Mouse (Mus musculus): Measurements from ENCODE around the gene Morn5. TPM values are rescaled to one million over a fixed set of nuclear protein-coding genes. Genes with fewer than 3 reads are reported as not detected.

The Morn5 gene
- polyA plus RNA-seq, 1 experiment from 2014 or later = 1.3 TPM

DNA sequence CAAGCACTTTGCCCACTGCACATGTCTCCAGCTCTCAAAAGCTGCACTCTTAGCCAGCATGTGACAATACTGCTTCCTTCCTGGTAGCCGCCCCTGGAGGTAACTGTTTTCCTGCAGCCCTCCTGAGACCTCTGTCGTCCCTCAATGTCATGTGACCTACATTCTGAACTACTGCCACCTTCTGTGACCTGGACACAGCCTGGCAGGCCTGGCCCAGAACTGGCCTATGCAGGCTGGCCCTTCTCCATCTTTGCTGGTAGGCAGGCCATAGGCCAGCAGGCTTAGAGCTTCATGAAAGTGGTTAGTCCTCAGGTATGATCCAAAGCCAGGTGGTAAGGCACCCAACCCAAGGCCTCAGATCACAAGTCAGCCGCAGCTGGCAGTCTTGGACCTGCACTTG, 24.5 kb downstream of the Morn5 start:
- Histone ChIP-seq H3K27ac (replicated peaks) (no peak overlapping the region), H3K4me1 (peaks cover 12% of the 10 kb centered on the region), H3K4me3 (replicated peaks) (no peak overlapping the region), H3K9ac (replicated peaks) (no peak overlapping the region), H3K27me3 (replicated peaks) (no peaks in the 10 kb centered on the region), H3K36me3 (no peaks in the 10 kb centered on the region), H3K4me2 (no peak overlapping the region), H3K9me3 (replicated peaks) (no peaks in the 10 kb centered on the region)
- WGBS = 58% methylated on average over 3 of the region's 3 CpGs
- no peak for ATAC-seq (ENCODE audit: low FRiP score)

DNA sequence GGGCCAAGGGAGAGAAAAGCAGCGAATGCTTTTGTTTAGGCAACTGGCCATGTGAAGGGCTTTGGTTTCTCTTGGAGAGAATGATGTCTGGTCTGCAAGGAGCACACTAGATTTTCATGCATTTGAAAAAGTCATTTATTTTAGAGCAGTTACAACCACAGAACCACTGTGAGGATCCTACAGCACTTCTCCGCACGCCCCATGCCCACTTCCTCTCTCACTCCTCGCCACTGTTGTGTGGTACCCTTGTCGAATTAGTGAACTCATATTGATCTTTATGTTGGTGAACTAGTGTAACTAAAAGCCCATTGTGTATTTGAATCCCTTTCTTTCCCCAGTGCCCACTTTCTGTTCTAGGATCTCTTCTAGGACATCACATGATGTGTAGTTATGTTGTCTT, 26.0 kb downstream of the Morn5 start:
- Histone ChIP-seq H3K9ac (replicated peaks) (no peak overlapping the region), H3K27ac (replicated peaks) (no peak overlapping the region), H3K36me3 (no peaks in the 10 kb centered on the region), H3K4me2 (no peak overlapping the region), H3K4me3 (replicated peaks) (no peak overlapping the region), H3K27me3 (replicated peaks) (no peaks in the 10 kb centered on the region), H3K4me1 (peaks cover 12% of the 10 kb centered on the region), H3K9me3 (replicated peaks) (no peaks in the 10 kb centered on the region)
- 92% methylated on average over 5 of the region's 5 CpGs for WGBS
- no peak for ATAC-seq (ENCODE audit: low FRiP score)

DNA sequence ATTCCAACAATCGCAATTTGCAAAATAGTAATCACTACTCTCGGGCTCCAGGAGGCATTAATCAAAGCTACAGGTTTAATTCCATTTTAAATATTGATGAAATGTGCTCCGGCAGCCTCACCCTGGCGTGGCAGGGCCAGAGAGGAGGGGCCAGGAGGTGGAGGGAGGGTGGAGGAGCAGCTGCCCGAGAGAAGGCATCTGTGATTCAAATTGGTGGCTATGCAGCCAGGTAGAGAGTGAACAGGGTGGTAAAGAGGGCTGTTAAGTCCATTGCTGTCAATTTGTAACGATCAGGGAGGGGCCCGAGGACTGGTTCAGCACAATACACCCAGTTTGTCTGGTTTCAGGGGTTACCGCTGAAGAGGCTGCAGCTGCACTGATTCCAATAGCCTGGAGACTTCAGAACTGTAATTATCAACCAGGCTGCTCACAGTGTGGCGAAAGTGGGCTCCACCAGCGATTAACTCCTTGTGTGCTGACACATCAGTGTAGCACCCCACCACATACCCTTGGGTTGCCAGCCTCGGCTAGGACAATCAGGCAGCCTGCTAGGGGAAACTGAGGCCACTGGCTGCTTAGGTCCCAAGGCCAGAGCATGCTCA, 28.0 kb downstream of the Morn5 start:
- Histone ChIP-seq H3K4me2 (peak overlapping the region; percentile 53), H3K27me3 (replicated peaks) (no peaks in the 10 kb centered on the region), H3K4me3 (replicated peaks) (peak overlapping the region; percentile 21), H3K9me3 (replicated peaks) (no peaks in the 10 kb centered on the region), H3K4me1 (peaks cover 12% of the 10 kb centered on the region), H3K36me3 (no peaks in the 10 kb centered on the region), H3K9ac (replicated peaks) (peak overlapping the region; percentile 17; the same call in 1 of the 2 replicates), H3K27ac (replicated peaks) (no peak overlapping the region)
- 12% methylated on average over 11 of the region's 11 CpGs for WGBS
- no peak; the same call in 1 of the 2 replicates for ATAC-seq (ENCODE audit: low FRiP score)

- 45% methylated on average over 9 of the region's 9 CpGs for WGBS
- Histone ChIP-seq H3K4me1 (peaks cover 12% of the 10 kb centered on the region), H3K4me3 (replicated peaks) (no peak overlapping the region), H3K27ac (replicated peaks) (no peak overlapping the region), H3K9me3 (replicated peaks) (no peaks in the 10 kb centered on the region), H3K4me2 (no peak overlapping the region), H3K27me3 (replicated peaks) (peaks cover 8% of the 10 kb centered on the region), H3K9ac (replicated peaks) (no peak overlapping the region), H3K36me3 (no peaks in the 10 kb centered on the region)
- no peak for ATAC-seq (ENCODE audit: low FRiP score)
Measured at GRCm38 (mm10) chr2:36081446-36081845, 32.2 kb downstream of the Morn5 start.

DNA sequence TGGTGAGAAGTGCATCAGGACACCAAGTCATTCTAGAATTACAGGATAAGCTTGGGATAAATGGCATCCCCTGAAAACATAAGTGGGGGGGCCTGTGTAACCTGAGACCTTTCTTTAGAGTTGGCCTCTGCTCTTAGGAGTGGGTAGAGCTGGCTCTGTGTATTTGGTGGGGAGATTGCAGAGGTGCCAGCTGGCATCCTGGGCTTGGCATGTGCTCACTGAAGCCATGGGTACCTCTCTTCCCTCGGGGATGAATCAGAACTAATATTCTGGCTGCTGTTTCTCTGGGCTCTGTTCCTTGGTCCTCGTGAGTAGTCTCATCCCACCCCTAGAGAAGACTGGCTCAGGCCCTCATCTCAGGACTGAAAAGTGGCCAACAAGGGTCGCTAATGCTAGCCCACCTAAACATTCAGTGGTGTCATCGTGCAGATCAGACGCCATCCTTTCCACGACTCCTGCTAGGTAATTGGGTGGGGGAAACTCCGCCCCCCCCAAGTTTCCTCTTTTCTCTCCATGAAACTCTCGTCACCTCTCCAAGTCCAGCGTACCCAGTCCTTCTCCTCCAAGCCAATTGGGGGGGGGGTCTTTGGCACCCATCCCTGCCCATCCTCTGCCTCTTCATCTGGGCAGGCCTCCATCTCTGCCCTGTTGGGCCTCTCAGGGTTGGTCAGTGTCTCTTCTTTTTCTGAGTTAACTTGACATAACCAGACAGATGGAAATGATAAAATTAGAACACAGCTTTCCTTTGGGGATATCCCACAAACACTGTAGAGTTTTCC, 33.7 kb downstream of the Morn5 start:
- peaks cover 24% of the 10 kb centered on the region for H3K27me3 ChIP-seq (replicated peaks)
- H3K9me3 ChIP-seq (replicated peaks) = no peaks in the 10 kb centered on the region
- no peak overlapping the region for H3K27ac ChIP-seq (replicated peaks)
- WGBS = 76% methylated on average over 9 of the region's 9 CpGs
- no peak overlapping the region for H3K4me2 ChIP-seq
- no peaks in the 10 kb centered on the region for H3K4me1 ChIP-seq
- no peaks in the 10 kb centered on the region for H3K36me3 ChIP-seq
- no peak overlapping the region for H3K9ac ChIP-seq (replicated peaks)
- H3K4me3 ChIP-seq (replicated peaks) = no peak overlapping the region
- no peak for ATAC-seq (ENCODE audit: low FRiP score)

DNA sequence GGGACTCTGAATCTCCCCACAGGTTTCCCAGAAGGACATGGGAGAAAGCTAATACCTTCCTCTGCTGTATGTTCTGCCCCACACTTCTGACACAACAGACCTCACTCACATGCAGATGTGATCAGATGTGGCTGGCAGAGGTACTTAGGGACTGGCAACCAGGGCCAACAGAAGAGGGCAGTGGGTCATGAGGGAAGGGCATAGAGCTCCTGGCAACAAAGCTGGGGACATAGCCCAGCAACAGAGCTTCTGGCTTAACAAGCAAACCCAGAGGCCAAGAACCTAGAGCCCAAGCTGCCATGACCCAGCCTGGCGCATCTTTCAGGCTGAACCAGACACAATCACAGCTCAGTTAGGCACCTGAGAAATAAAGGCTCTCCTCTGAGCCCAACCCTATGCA, 35.8 kb downstream of the Morn5 start:
- Histone ChIP-seq H3K4me2 (no peak overlapping the region), H3K4me3 (replicated peaks) (no peak overlapping the region), H3K36me3 (no peaks in the 10 kb centered on the region), H3K27me3 (replicated peaks) (peaks cover 44% of the 10 kb centered on the region), H3K9me3 (replicated peaks) (no peaks in the 10 kb centered on the region), H3K27ac (replicated peaks) (no peak overlapping the region), H3K9ac (replicated peaks) (no peak overlapping the region), H3K4me1 (no peaks in the 10 kb centered on the region)
- whole genome bisulfite sequencing = 100% methylated on average over 1 of the region's 1 CpGs
- ATAC-seq (ENCODE audit: low FRiP score) = no peak

DNA sequence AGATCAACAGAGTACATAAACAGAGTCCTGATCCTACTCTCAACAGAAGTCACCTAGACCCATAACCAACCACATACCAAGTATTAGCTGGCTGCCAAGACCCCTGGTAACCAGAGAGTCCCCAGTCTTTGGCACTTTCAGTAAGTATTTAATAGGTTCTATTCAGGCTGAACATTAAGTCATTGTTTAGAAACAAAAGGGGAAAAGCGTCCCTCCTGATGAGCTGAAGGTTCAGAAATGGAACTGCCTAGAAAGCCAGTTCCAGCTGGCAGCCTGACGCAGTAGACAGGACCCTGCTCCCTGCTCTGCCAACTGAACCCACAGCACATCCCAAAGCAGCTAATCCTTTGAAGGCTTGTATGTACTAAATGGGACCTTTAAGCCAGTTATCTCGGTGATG, 39.9 kb downstream of the Morn5 start:
- H3K27me3 ChIP-seq (replicated peaks) = peaks cover 85% of the 10 kb centered on the region
- WGBS = 27% methylated on average over 3 of the region's 3 CpGs
- H3K9ac ChIP-seq (replicated peaks) = no peak overlapping the region

DNA sequence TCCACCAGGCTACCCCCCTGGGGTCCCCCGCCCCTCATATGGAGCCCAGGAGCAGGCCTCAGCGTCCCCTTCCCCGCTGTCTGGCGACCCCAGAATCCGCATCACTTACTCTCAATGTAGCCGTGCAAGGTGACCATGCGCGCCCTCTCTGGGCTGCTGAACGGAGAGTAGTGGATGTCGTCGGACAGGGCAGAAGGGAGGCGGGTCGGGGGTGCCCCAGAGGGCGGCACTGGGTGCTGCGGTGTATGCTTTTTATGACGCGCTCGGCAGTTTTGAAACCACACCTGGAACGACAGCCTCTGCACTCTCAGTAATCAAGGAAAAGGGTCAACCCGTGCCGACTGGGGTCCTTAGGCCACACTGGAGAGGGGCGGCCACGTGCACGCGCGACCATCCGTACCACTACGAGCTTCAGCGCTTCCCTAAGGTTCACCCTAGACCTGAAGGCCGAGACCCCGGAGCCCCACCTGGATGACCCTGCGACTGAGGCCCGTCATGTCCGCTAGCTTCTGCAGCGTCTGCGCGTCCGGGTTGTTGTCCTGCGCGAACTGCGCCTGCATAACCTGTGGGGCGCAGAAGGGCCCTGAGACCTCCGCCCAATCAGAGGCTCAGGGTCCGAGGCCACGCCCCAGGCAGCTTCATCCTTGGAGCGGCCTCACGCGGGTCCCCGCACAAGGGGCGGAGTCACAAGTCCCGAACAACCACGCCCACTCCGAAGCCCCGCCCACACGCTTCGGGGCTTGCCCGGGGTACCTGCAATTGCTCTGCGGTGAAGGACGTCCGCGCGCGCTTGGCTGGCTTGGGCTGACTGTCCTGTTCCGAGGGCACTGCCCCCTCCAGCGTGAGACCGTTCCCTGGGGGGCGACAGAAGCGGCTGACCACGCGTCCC, 41.8 kb downstream of the Morn5 start:
- 1% methylated on average over 70 of the region's 70 CpGs for WGBS
- peak overlapping the region; percentile 38 for H3K4me3 ChIP-seq (replicated peaks)
- no peak overlapping the region for H3K27ac ChIP-seq (replicated peaks)
- no peaks in the 10 kb centered on the region for H3K9me3 ChIP-seq (replicated peaks)
- peak overlapping the region; percentile 73 for H3K4me2 ChIP-seq
- no peaks in the 10 kb centered on the region for H3K36me3 ChIP-seq
- ATAC-seq (ENCODE audit: low FRiP score) = peak; percentile 43
- no peak overlapping the region for H3K9ac ChIP-seq (replicated peaks)
- H3K4me1 ChIP-seq = peaks cover 23% of the 10 kb centered on the region
- peaks cover 99% of the 10 kb centered on the region for H3K27me3 ChIP-seq (replicated peaks)

More for the DNA sequence above, 39.9 kb downstream of the Morn5 start:
- H3K36me3 ChIP-seq = no peaks in the 10 kb centered on the region
- H3K9me3 ChIP-seq (replicated peaks) = no peaks in the 10 kb centered on the region
- no peak overlapping the region for H3K4me2 ChIP-seq
- H3K27ac ChIP-seq (replicated peaks) = no peak overlapping the region
- ATAC-seq (ENCODE audit: low FRiP score) = no peak
- peaks cover 21% of the 10 kb centered on the region for H3K4me1 ChIP-seq
- no peak overlapping the region for H3K4me3 ChIP-seq (replicated peaks)

DNA sequence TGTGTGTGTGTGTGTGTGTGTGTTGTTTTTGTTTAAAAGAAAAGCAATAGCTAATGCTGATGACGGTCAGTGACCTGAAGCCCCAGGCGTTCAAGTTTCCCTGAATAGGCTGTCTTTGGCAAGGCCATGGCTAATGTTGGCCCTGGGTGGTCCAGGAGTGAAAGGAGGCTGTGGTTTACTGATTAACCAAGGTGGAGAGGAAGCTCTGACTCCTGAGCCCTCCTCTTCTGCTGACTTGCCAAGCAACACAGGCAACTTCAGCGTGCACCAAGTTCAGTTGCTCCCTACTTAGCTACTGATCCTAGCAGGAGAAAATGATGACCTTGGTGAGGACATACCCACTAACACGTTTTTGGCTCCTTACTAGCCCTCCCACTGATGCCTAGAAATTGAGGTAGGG, 43.5 kb downstream of the Morn5 start:
- Histone ChIP-seq H3K9me3 (replicated peaks) (no peaks in the 10 kb centered on the region), H3K4me2 (no peak overlapping the region), H3K27ac (replicated peaks) (no peak overlapping the region), H3K36me3 (no peaks in the 10 kb centered on the region), H3K4me3 (replicated peaks) (no peak overlapping the region), H3K27me3 (replicated peaks) (peaks cover 99% of the 10 kb centered on the region), H3K4me1 (peaks cover 23% of the 10 kb centered on the region), H3K9ac (replicated peaks) (no peak overlapping the region)
- 3% methylated on average over 4 of the region's 4 CpGs for WGBS
- ATAC-seq (ENCODE audit: low FRiP score) = no peak

DNA sequence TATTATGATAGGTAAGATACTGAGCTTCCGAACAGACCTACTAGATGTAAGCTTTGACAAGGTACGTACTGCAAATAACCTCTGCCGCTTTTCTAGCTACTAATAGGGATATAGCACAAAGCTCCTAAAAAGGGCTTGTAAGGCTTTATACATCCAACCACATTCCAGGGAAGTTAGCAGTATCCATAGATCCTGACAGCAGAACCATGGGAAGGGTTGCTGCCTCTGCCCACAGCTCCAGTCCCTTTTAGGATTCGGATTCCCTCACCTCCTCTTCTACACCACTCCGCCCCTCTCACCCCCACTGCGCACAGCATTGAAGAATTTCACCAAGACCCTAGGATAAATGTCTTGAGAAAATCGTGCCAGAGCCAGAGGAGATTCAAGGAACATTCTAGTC, 44.0 kb downstream of the Morn5 start:
- Histone ChIP-seq H3K9ac (replicated peaks) (no peak overlapping the region), H3K4me1 (peaks cover 23% of the 10 kb centered on the region), H3K9me3 (replicated peaks) (no peaks in the 10 kb centered on the region), H3K36me3 (no peaks in the 10 kb centered on the region), H3K27me3 (replicated peaks) (peaks cover 99% of the 10 kb centered on the region), H3K4me2 (no peak overlapping the region), H3K4me3 (replicated peaks) (no peak overlapping the region), H3K27ac (replicated peaks) (no peak overlapping the region)
- ATAC-seq (ENCODE audit: low FRiP score) = no peak
- 15% methylated on average over 7 of the region's 7 CpGs for WGBS

GRCm38 (mm10) chr2:36093914-36094475, 44.7 kb downstream of the Morn5 start:
- H3K4me3 ChIP-seq (replicated peaks) = no peak overlapping the region
- H3K27ac ChIP-seq (replicated peaks) = no peak overlapping the region
- H3K36me3 ChIP-seq = no peaks in the 10 kb centered on the region
- H3K4me2 ChIP-seq = no peak overlapping the region
- H3K4me1 ChIP-seq = peaks cover 23% of the 10 kb centered on the region
- H3K27me3 ChIP-seq (replicated peaks) = peaks cover 99% of the 10 kb centered on the region
- 5% methylated on average over 31 of the region's 31 CpGs for WGBS
- ATAC-seq (ENCODE audit: low FRiP score) = no peak
- no peak overlapping the region for H3K9ac ChIP-seq (replicated peaks)
- H3K9me3 ChIP-seq (replicated peaks) = no peaks in the 10 kb centered on the region

Measured in neural tube, embryonic 15.5 days (tissue).